Mouse (Mus musculus): ENCODE data around the gene Tssc4. TPM values are rescaled to one million over a fixed set of nuclear protein-coding genes. Genes with fewer than 3 reads are reported as not detected.

Gene Tssc4
- total RNA-seq, 1 experiment = 51.0 TPM

- no peak overlapping the region for H3K4me3 ChIP-seq (ENCODE audit: insufficient read depth in 1 of 2, low read depth in 1 of 2, low read length in 2 of 2, poor library complexity in 1 of 2, severe bottlenecking in 1 of 2)
- no peak overlapping the region for H3K9ac ChIP-seq (ENCODE audit: insufficient read depth, low read depth, low read length, poor library complexity, severe bottlenecking)
- H3K4me1 ChIP-seq (ENCODE audit: control insufficient read depth in 2 of 2, insufficient read depth in 2 of 2, low read length in 2 of 2, poor library complexity in 1 of 2) = no peaks in the 10 kb centered on the region
- in situ Hi-C loops (cut with MboI; ENCODE audit: low sequenced_read_pairs in 2 of 2, unreplicated experiment in 2 of 2) = no loop called here
- H3K27ac ChIP-seq (ENCODE audit: insufficient read depth, low read depth, low read length, poor library complexity, severe bottlenecking) = no peak overlapping the region
- no peaks in the 10 kb centered on the region for H3K9me3 ChIP-seq (ENCODE audit: control insufficient read depth, insufficient read depth, low read depth, low read length)
- no peaks in the 10 kb centered on the region; the same call in 1 of the 2 replicates for H3K36me3 ChIP-seq (ENCODE audit: control insufficient read depth, insufficient read depth, low read length, poor library complexity, severe bottlenecking)
- DNase-seq (ENCODE audit: low read depth, low spot score) = no peak
- TF ChIP-seq ZNF384 (IDR thresholded peaks at IDR 0.05; ENCODE audit: low read depth, low read length) (no peak), MAFK (IDR thresholded peaks at IDR 0.05; ENCODE audit: insufficient read depth, low read depth, low read length) (no peak), CHD2 (IDR thresholded peaks at IDR 0.05; ENCODE audit: low read depth, low read length) (no peak), ZC3H11A (IDR thresholded peaks at IDR 0.05; ENCODE audit: borderline replicate concordance, low read depth, low read length) (no peak)
These were observed 27.0 kb upstream of the Tssc4 start for GRCm38 (mm10) chr7:143042089-143042488.

GRCm38 (mm10) chr7:143042897-143043300 is 26.1 kb upstream of the Tssc4 start:
- no peak overlapping the region for H3K4me3 ChIP-seq (ENCODE audit: insufficient read depth in 1 of 2, low read depth in 1 of 2, low read length in 2 of 2, poor library complexity in 1 of 2, severe bottlenecking in 1 of 2)
- no peak for DNase-seq (ENCODE audit: low read depth, low spot score)
- in situ Hi-C loops (cut with MboI; ENCODE audit: low sequenced_read_pairs in 2 of 2, unreplicated experiment in 2 of 2) = no loop called here
- no peaks in the 10 kb centered on the region for H3K4me1 ChIP-seq (ENCODE audit: control insufficient read depth in 2 of 2, insufficient read depth in 2 of 2, low read length in 2 of 2, poor library complexity in 1 of 2)
- no peaks in the 10 kb centered on the region for H3K9me3 ChIP-seq (ENCODE audit: control insufficient read depth, insufficient read depth, low read depth, low read length)
- TF ChIP-seq ZNF384 (IDR thresholded peaks at IDR 0.05; ENCODE audit: low read depth, low read length) = no peak
- no peak for TF ChIP-seq HCFC1 (IDR thresholded peaks at IDR 0.05; ENCODE audit: borderline replicate concordance, insufficient read depth, low read length)
- TF ChIP-seq CHD2 (IDR thresholded peaks at IDR 0.05; ENCODE audit: low read depth, low read length) = no peak
- TF ChIP-seq MAFK (IDR thresholded peaks at IDR 0.05; ENCODE audit: insufficient read depth, low read depth, low read length) = no peak
- no peak for TF ChIP-seq ZC3H11A (IDR thresholded peaks at IDR 0.05; ENCODE audit: borderline replicate concordance, low read depth, low read length)
- no peak overlapping the region for H3K9ac ChIP-seq (ENCODE audit: insufficient read depth, low read depth, low read length, poor library complexity, severe bottlenecking)
- H3K27ac ChIP-seq (ENCODE audit: insufficient read depth, low read depth, low read length, poor library complexity, severe bottlenecking) = no peak overlapping the region
- H3K36me3 ChIP-seq (ENCODE audit: control insufficient read depth, insufficient read depth, low read length, poor library complexity, severe bottlenecking) = no peaks in the 10 kb centered on the region; the same call in 1 of the 2 replicates

GRCm38 (mm10) chr7:143044049-143044825 is 24.8 kb upstream of the Tssc4 start:
- Histone ChIP-seq H3K9me3 (ENCODE audit: control insufficient read depth, insufficient read depth, low read depth, low read length) (no peaks in the 10 kb centered on the region), H3K27ac (ENCODE audit: insufficient read depth, low read depth, low read length, poor library complexity, severe bottlenecking) (no peak overlapping the region), H3K4me1 (ENCODE audit: control insufficient read depth in 2 of 2, insufficient read depth in 2 of 2, low read length in 2 of 2, poor library complexity in 1 of 2) (0 out of 4 replicates have a peak, but pooled peaks cover 0 to under 1% of the 10 kb centered on the region in 2 experiments), H3K36me3 (ENCODE audit: control insufficient read depth, insufficient read depth, low read length, poor library complexity, severe bottlenecking) (no peaks in the 10 kb centered on the region; the same call in 1 of the 2 replicates), H3K9ac (ENCODE audit: insufficient read depth, low read depth, low read length, poor library complexity, severe bottlenecking) (no peak overlapping the region), H3K4me3 (ENCODE audit: insufficient read depth in 1 of 2, low read depth in 1 of 2, low read length in 2 of 2, poor library complexity in 1 of 2, severe bottlenecking in 1 of 2) (no peak overlapping the region)
- no peak for DNase-seq (ENCODE audit: low read depth, low spot score)
- peak; percentile 87 for TF ChIP-seq MAFK (IDR thresholded peaks at IDR 0.05; ENCODE audit: insufficient read depth, low read depth, low read length)
- TF ChIP-seq CHD2 (IDR thresholded peaks at IDR 0.05; ENCODE audit: low read depth, low read length) = no peak
- in situ Hi-C loops (cut with MboI; ENCODE audit: low sequenced_read_pairs in 2 of 2, unreplicated experiment in 2 of 2) = no loop called here

DNA sequence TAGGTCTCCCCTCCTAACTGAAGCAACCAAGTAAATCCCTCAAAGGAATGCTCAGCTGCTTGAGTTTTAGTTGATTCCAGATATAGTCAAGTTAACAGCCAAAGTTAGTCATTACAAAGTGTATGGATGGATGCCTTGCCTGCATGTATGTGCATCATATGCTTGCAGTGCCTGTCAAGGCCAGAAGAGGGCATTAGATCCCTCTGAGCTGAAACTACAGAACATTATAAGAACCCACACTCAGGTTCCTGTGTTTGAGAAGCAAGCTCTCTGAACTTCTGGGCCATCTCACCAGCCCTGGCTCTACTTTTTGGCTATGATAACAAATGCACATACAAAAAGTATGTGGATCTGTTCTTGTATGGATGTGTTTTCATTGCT is 24.2 kb upstream of the Tssc4 start:
- no peak for TF ChIP-seq MAFK (IDR thresholded peaks at IDR 0.05; ENCODE audit: insufficient read depth, low read depth, low read length)
- no peak for TF ChIP-seq HCFC1 (IDR thresholded peaks at IDR 0.05; ENCODE audit: borderline replicate concordance, insufficient read depth, low read length)
- no peak for TF ChIP-seq CHD2 (IDR thresholded peaks at IDR 0.05; ENCODE audit: low read depth, low read length)
- no peak for TF ChIP-seq ZC3H11A (IDR thresholded peaks at IDR 0.05; ENCODE audit: borderline replicate concordance, low read depth, low read length)
- TF ChIP-seq ZNF384 (IDR thresholded peaks at IDR 0.05; ENCODE audit: low read depth, low read length) = no peak
- DNase-seq (ENCODE audit: low read depth, low spot score) = no peak
- H3K9me3 ChIP-seq (ENCODE audit: control insufficient read depth, insufficient read depth, low read depth, low read length) = no peaks in the 10 kb centered on the region
- no peaks in the 10 kb centered on the region; the same call in 1 of the 2 replicates for H3K36me3 ChIP-seq (ENCODE audit: control insufficient read depth, insufficient read depth, low read length, poor library complexity, severe bottlenecking)
- H3K4me1 ChIP-seq (ENCODE audit: control insufficient read depth in 2 of 2, insufficient read depth in 2 of 2, low read length in 2 of 2, poor library complexity in 1 of 2) = 0 out of 4 replicates have a peak, but pooled peaks cover 0 to 2% of the 10 kb centered on the region in 2 experiments
- in situ Hi-C loops (cut with MboI; ENCODE audit: low sequenced_read_pairs in 2 of 2, unreplicated experiment in 2 of 2) = no loop called here
- no peak overlapping the region for H3K4me3 ChIP-seq (ENCODE audit: insufficient read depth in 1 of 2, low read depth in 1 of 2, low read length in 2 of 2, poor library complexity in 1 of 2, severe bottlenecking in 1 of 2)
- H3K27ac ChIP-seq (ENCODE audit: insufficient read depth, low read depth, low read length, poor library complexity, severe bottlenecking) = no peak overlapping the region
- no peak overlapping the region for H3K9ac ChIP-seq (ENCODE audit: insufficient read depth, low read depth, low read length, poor library complexity, severe bottlenecking)
